Mouse (Mus musculus) bone marrow macrophage, adult 2 months (primary cell): ENCODE data around the gene Mrpl42. TPM values are rescaled to one million over a fixed set of nuclear protein-coding genes. Genes with fewer than 3 reads are reported as not detected.

Experiments
- H3K27ac ChIP-seq: 2 replicates; pipeline ENCODE4 v1.5.1; 2012; ENCODE audit warnings: low read depth, low read length; ENCODE audit not compliant: insufficient read depth
- H3K4me1 ChIP-seq: 2 replicates; pipeline ENCODE4 v1.6.1; 2012; ENCODE audit warnings: low read length; ENCODE audit not compliant: control insufficient read depth, insufficient read depth
- H3K4me3 ChIP-seq: 2 replicates; pipeline ENCODE4 v1.5.1; 2012; ENCODE audit warnings: mild to moderate bottlenecking, low read length, moderate library complexity; ENCODE audit not compliant: insufficient read depth
- CTCF ChIP-seq: IDR thresholded peaks from 2 replicates; pipeline ENCODE4 v1.5.1; 2012; ENCODE audit warnings: low read depth, mild to moderate bottlenecking, low read length, moderate library complexity
- POLR2A ChIP-seq: IDR thresholded peaks from 2 replicates; pipeline ENCODE4 v1.6.1; 2012; ENCODE audit warnings: mild to moderate bottlenecking, low read depth, low read length, borderline replicate concordance
- polyA plus RNA-seq: library from polyadenylated mRNA; stranded (reverse); fragments of >200 nt; gene quantifications from 2 replicates; pipeline ENCODE4 v1.2.4, GENCODE M21; 2012; ENCODE audit not compliant: missing spikeins, insufficient read depth, insufficient read length

Gene Mrpl42
- polyA plus RNA-seq, 1 experiment = 96.0 TPM

- no peak for TF ChIP-seq CTCF
- no peak for TF ChIP-seq POLR2A
- Histone ChIP-seq H3K4me1 (peaks cover 3% of the 10 kb centered on the region), H3K4me3 (no peak overlapping the region), H3K27ac (no peak overlapping the region)
Observed at GRCm38 (mm10) chr10:95442334-95442733, 59.4 kb downstream of the Mrpl42 start.

DNA sequence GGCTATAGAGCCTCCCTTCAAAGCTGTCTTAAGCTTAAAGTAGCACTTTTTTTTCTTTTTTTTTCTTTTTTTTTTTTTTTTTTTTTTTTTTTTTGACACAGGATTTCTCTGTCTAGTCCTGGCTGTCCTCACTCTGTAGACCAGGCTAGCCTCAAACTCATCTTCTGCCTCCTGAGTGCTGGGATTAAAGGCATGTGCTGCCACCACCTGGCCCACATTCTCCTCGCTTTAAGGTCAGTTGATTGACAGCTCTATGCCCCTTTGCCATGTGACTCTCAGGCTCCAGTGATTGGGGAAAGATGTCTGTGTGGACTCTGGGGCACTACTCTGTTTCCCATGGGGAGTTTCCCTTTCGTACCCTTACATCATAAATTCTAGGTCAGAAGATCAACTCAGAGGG is 61.2 kb downstream of the Mrpl42 start:
- Histone ChIP-seq H3K4me3 (no peak overlapping the region), H3K4me1 (peaks cover 3% of the 10 kb centered on the region), H3K27ac (no peak overlapping the region)
- TF ChIP-seq CTCF = no peak
- no peak for TF ChIP-seq POLR2A

- no peak overlapping the region for H3K27ac ChIP-seq
- H3K4me3 ChIP-seq = no peak overlapping the region
- TF ChIP-seq CTCF = no peak
- TF ChIP-seq POLR2A = no peak
- H3K4me1 ChIP-seq = peaks cover 3% of the 10 kb centered on the region
Observed at GRCm38 (mm10) chr10:95439718-95440339, 61.9 kb downstream of the Mrpl42 start.

DNA sequence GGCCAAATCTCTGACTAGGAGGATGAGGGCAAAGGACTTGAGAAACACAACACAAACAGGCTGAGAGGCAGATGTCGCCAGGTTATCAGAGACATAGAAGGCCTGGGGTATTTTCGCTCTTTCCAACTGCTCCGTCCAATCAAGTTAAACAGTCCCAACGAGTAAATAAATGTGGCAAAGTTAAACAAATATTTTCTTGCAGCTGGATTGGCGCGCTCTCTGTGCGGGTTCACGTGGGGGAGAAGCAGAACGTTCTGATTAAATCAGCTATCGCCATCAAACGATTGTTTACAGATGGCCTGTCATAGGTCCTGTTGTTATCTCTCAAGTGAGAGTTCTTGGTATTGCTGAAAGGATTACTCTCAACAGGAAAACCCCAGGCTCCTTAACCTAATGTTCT is 62.8 kb downstream of the Mrpl42 start:
- no peak overlapping the region for H3K4me3 ChIP-seq
- no peak overlapping the region for H3K27ac ChIP-seq
- TF ChIP-seq CTCF = no peak
- no peak for TF ChIP-seq POLR2A
- H3K4me1 ChIP-seq = peaks cover 3% of the 10 kb centered on the region

Other genes starting within 250 kb of the Mrpl42 start
- 12.2 and 14.7 TPM in 2 replicates for gene Cradd, start 177.8 kb downstream of the Mrpl42 start, polyA plus RNA-seq
- 0.19 and 0.74 TPM in 2 replicates for gene Socs2, start 84.8 kb downstream of the Mrpl42 start, polyA plus RNA-seq
- gene Ube2n, start 13.2 kb upstream of the Mrpl42 start, polyA plus RNA-seq = 116 and 121 TPM in 2 replicates
- gene Nudt4, start 62.2 kb upstream of the Mrpl42 start, polyA plus RNA-seq = 42.5 and 43.1 TPM in 2 replicates
- gene Anapc15-ps, start 171.5 kb upstream of the Mrpl42 start, polyA plus RNA-seq = not detected in 2 replicates